ENCODE assay signal across 19 mouse cellular contexts in the genomic region with DNA sequence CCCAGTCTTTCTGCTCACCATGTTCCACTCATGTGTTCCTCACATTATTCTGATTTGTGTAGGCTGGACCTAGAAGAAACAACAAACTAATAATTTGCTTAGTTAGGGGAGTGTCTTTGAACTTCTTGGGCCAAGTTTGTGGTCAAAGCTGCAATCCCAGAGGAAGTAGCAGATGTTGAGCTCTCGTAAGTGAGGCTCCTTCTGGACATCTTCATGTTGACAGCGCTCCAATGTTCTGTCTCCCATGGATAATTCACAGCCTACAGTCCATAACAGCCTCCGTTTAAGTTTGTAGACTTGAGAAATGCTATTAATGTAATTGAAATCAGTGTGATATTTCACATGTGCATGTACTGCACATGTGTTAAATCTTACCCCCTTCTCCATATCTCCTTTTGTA.
DNase-seq lines count a peak whose midpoint lies in the region; ATAC-seq and TF ChIP-seq lines count a peak whose summit lies in the region.
"Had no signal": no experiment of that assay in that cellular context is flagged by ENCODE, and none has a peak within 500 bp of the region (broad histone marks: within the 10 kb centered on the region; RNA-seq: fewer than 3 reads in every experiment).

No protein-coding gene starts in this region.

- no peak overlapping the region for H3K4me2 ChIP-seq in embryonic facial prominence, embryonic 14.5 days (ENCODE audit: low read depth, low read length)
- no peak overlapping the region for H3K4me2 ChIP-seq in heart, embryonic 12.5 days
- H3K4me2 ChIP-seq in kidney, postnatal 0 days (ENCODE audit: low read length), result no peak overlapping the region
- no peak overlapping the region for H3K4me2 ChIP-seq in kidney, embryonic 14.5 days (replicated peaks; ENCODE audit: low read depth, low read length)
- H3K4me2 ChIP-seq: forebrain, embryonic 15.5 days; hindbrain, embryonic 12.5 days; liver, embryonic 13.5 days; midbrain, embryonic 11.5 days had no signal

- no peaks in the 10 kb centered on the region for H3K9me3 ChIP-seq in embryonic facial prominence, embryonic 14.5 days (ENCODE audit: control insufficient read depth, low read length)
- no peaks in the 10 kb centered on the region for H3K9me3 ChIP-seq in embryonic facial prominence, embryonic 10.5 days
- H3K9me3 ChIP-seq in heart, embryonic 12.5 days (replicated peaks), result no peaks in the 10 kb centered on the region
- H3K9me3 ChIP-seq in kidney, postnatal 0 days (replicated peaks; ENCODE audit: low read length), result no peaks in the 10 kb centered on the region
- H3K9me3 ChIP-seq in kidney, embryonic 14.5 days (ENCODE audit: control insufficient read depth, low read length), result no peaks in the 10 kb centered on the region
- H3K9me3 ChIP-seq: forebrain, embryonic 15.5 days; hindbrain, embryonic 12.5 days; liver, embryonic 13.5 days had no signal

- no peaks in the 10 kb centered on the region for H3K27me3 ChIP-seq in embryonic facial prominence, embryonic 14.5 days (replicated peaks; ENCODE audit: control insufficient read depth, insufficient read depth, low read length)
- H3K27me3 ChIP-seq in embryonic facial prominence, embryonic 10.5 days (replicated peaks; ENCODE audit: low read depth, poor library complexity, severe bottlenecking), result no peaks in the 10 kb centered on the region
- H3K27me3 ChIP-seq in heart, embryonic 12.5 days (replicated peaks), result no peaks in the 10 kb centered on the region
- H3K27me3 ChIP-seq in kidney, postnatal 0 days (ENCODE audit: insufficient read depth, low read length), result no peaks in the 10 kb centered on the region
- H3K27me3 ChIP-seq in kidney, embryonic 14.5 days (ENCODE audit: control insufficient read depth, insufficient read depth, low read length), result no peaks in the 10 kb centered on the region
- H3K27me3 ChIP-seq: forebrain, embryonic 15.5 days; hindbrain, embryonic 12.5 days; liver, embryonic 13.5 days had no signal

- WGBS in embryonic facial prominence, embryonic 14.5 days, result 69% methylated on average over 3 of the region's 3 CpGs
- 88% methylated on average over 3 of the region's 3 CpGs for WGBS in embryonic facial prominence, embryonic 10.5 days
- WGBS in heart, embryonic 12.5 days, result 74% methylated on average over 3 of the region's 3 CpGs
- 67% methylated on average over 3 of the region's 3 CpGs for WGBS in kidney, postnatal 0 days
- 80% methylated on average over 3 of the region's 3 CpGs for WGBS in kidney, embryonic 14.5 days

- H3K27ac ChIP-seq in embryonic facial prominence, embryonic 14.5 days (replicated peaks; ENCODE audit: low read depth, low read length), result no peak overlapping the region
- no peak overlapping the region for H3K27ac ChIP-seq in embryonic facial prominence, embryonic 10.5 days (replicated peaks)
- no peak overlapping the region for H3K27ac ChIP-seq in heart, embryonic 12.5 days (ENCODE audit: poor library complexity, severe bottlenecking)
- H3K27ac ChIP-seq in kidney, postnatal 0 days, result no peak overlapping the region
- H3K27ac ChIP-seq in kidney, embryonic 14.5 days (ENCODE audit: low read depth, low read length), result no peak overlapping the region
- H3K27ac ChIP-seq: forebrain, embryonic 15.5 days; hindbrain, embryonic 12.5 days; liver, embryonic 13.5 days had no signal

- H3K9ac ChIP-seq in embryonic facial prominence, embryonic 14.5 days (ENCODE audit: low read depth, low read length), result no peak overlapping the region
- H3K9ac ChIP-seq in heart, embryonic 12.5 days, result no peak overlapping the region
- no peak overlapping the region for H3K9ac ChIP-seq in kidney, postnatal 0 days (ENCODE audit: low read depth, low read length)
- H3K9ac ChIP-seq in kidney, embryonic 14.5 days (ENCODE audit: low read depth, low read length), result no peak overlapping the region
- H3K9ac ChIP-seq: forebrain, embryonic 15.5 days; hindbrain, embryonic 12.5 days; liver, embryonic 13.5 days had no signal

- no peaks in the 10 kb centered on the region for H3K36me3 ChIP-seq in embryonic facial prominence, embryonic 14.5 days (ENCODE audit: control insufficient read depth, insufficient read depth, low read length)
- H3K36me3 ChIP-seq in embryonic facial prominence, embryonic 10.5 days (replicated peaks), result no peaks in the 10 kb centered on the region
- H3K36me3 ChIP-seq in heart, embryonic 12.5 days, result no peaks in the 10 kb centered on the region
- H3K36me3 ChIP-seq in kidney, postnatal 0 days (ENCODE audit: insufficient read depth, low read length), result no peaks in the 10 kb centered on the region
- H3K36me3 ChIP-seq in kidney, embryonic 14.5 days (ENCODE audit: control insufficient read depth, insufficient read depth, low read length), result no peaks in the 10 kb centered on the region
- H3K36me3 ChIP-seq: forebrain, embryonic 15.5 days; hindbrain, embryonic 12.5 days; liver, embryonic 13.5 days had no signal

- peak; percentile 27 for DNase-seq in embryonic facial prominence, embryonic 14.5 days (ENCODE audit: low spot score)
- no peak for DNase-seq in embryonic facial prominence, embryonic 10.5 days (ENCODE audit: low spot score)
- peak; percentile 46 for DNase-seq in heart, adult 8-10 months (ENCODE audit: low spot score)
- peak; percentile 81 for DNase-seq in kidney, postnatal 0 days (ENCODE audit: low spot score)
- DNase-seq in skeletal muscle tissue, adult 2 months (ENCODE audit: low read depth, low spot score), result peak; percentile 36
- DNase-seq in spleen, postnatal 36 days (ENCODE audit: low spot score in 2 of 2), result no peak
- DNase-seq: adrenal gland, postnatal 36 days; cerebellum, adult 9-10 months; layer of hippocampus, adult 9-11 months; liver, embryonic 13.5 days; lung, adult 2 months; lung, postnatal 14 days; thymus, adult 2 months; thymus, postnatal 4 days had no signal

- no peak overlapping the region for H3K4me3 ChIP-seq in embryonic facial prominence, embryonic 14.5 days (ENCODE audit: low read depth, low read length)
- H3K4me3 ChIP-seq in embryonic facial prominence, embryonic 10.5 days, result no peak overlapping the region
- H3K4me3 ChIP-seq in heart, embryonic 12.5 days, result no peak overlapping the region
- H3K4me3 ChIP-seq in kidney, postnatal 0 days (replicated peaks; ENCODE audit: low read depth, low read length), result no peak overlapping the region
- H3K4me3 ChIP-seq in kidney, embryonic 14.5 days (ENCODE audit: low read length), result no peak overlapping the region
- H3K4me3 ChIP-seq: forebrain, embryonic 15.5 days; hindbrain, embryonic 12.5 days; liver, embryonic 13.5 days had no signal

- no peaks in the 10 kb centered on the region for H3K4me1 ChIP-seq in embryonic facial prominence, embryonic 14.5 days (ENCODE audit: control insufficient read depth, insufficient read depth, low read length)
- no peaks in the 10 kb centered on the region for H3K4me1 ChIP-seq in embryonic facial prominence, embryonic 10.5 days
- no peaks in the 10 kb centered on the region for H3K4me1 ChIP-seq in heart, embryonic 12.5 days (replicated peaks)
- H3K4me1 ChIP-seq in kidney, postnatal 0 days (replicated peaks; ENCODE audit: insufficient read depth, low read length), result no peaks in the 10 kb centered on the region
- no peaks in the 10 kb centered on the region for H3K4me1 ChIP-seq in kidney, embryonic 14.5 days (ENCODE audit: control insufficient read depth, insufficient read depth, low read length)
- H3K4me1 ChIP-seq: forebrain, embryonic 15.5 days; hindbrain, embryonic 12.5 days; liver, embryonic 13.5 days had no signal

- no peak for TF ChIP-seq CTCF in kidney, postnatal 0 days (IDR thresholded peaks at IDR 0.05; ENCODE audit: low read depth)

- ATAC-seq in embryonic facial prominence, embryonic 14.5 days (ENCODE audit: low read depth), result no peak
- ATAC-seq in heart, embryonic 12.5 days (ENCODE audit: insufficient number of reproducible peaks, low FRiP score), result no peak
- ATAC-seq in kidney, postnatal 0 days (replicated peaks; ENCODE audit: low FRiP score, low read depth), result no peak
- no peak for ATAC-seq in kidney, embryonic 14.5 days (ENCODE audit: low FRiP score, low TSS enrichment)
- ATAC-seq: forebrain, embryonic 15.5 days had no signal

Comparison
In these comparisons a context has a peak if more than half of its experiments do, and no peak if none do; other contexts are left out.
1. DNase-seq: peak in embryonic facial prominence, embryonic 14.5 days (single experiment), heart, adult 8-10 months (single experiment), kidney, postnatal 0 days (single experiment) and skeletal muscle tissue, adult 2 months (single experiment); none in embryonic facial prominence, embryonic 10.5 days (single experiment) and spleen, postnatal 36 days (0 of 2).